Mouse (Mus musculus) c-Kit-positive CD71-positive TER-119-positive erythroid progenitor cells, embryonic 14.5 days (primary cell): ENCODE measurements at regions not wholly inside any gene's neighbourhood (a gene's known extent, or its start where the extent isn't known, plus 50 kb on each side); places are given as distances from the start of the nearest gene placed in this dataset.
A peak's percentile ranks its signal among the peaks of the same experiment; 100 is the strongest.

Experiments
- DNase-seq: peaks from one replicate; pipeline ENCODE4 v3.0.0-alpha.2; 2013; ENCODE audit warnings: low spot score

GRCm38 (mm10) chr13:33721851-33722250 is 60.6 kb downstream of the Serpinb6d start:
- no peak for DNase-seq

DNA sequence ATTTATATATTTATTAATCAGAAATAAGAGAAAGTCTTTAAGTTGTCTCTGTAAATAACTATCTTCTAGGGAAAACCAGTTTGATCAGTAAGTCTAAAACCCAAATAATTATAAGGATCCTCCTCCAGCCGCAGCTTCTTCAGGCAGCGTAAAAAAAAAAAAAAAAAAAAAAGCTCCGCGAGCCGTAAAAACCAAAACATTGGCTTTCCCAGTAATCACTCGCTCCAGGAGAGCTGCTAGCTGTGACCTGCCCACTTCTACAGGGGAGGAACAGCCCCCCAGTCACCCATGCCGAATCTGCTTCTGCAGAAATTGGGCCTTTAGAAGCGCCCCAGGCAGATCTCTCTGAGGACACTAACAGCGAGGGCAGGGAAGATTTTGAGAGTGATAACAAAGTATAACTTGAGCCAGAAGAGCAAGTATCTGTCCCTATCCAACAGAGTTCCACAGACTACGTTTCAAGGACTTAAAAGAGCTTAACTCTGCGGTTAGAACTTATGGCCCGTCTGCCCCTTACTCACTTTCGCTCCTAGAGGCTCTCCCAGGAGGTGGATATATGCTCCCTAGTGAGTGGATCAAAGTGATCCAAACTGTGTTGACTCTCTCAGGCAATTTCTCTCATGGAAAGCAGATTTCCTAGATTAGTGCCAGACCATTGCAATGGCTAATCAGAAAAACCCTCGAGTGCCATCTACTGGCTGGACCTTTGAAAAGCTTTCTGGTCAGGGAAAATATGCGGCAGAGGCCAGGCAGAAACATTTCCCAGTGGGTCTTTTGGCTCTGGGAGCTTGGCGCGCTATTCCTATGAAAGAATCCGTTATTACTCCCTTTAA is 80.7 kb downstream of the Serpinb6e start:
- peak; percentile 4 for DNase-seq

DNA sequence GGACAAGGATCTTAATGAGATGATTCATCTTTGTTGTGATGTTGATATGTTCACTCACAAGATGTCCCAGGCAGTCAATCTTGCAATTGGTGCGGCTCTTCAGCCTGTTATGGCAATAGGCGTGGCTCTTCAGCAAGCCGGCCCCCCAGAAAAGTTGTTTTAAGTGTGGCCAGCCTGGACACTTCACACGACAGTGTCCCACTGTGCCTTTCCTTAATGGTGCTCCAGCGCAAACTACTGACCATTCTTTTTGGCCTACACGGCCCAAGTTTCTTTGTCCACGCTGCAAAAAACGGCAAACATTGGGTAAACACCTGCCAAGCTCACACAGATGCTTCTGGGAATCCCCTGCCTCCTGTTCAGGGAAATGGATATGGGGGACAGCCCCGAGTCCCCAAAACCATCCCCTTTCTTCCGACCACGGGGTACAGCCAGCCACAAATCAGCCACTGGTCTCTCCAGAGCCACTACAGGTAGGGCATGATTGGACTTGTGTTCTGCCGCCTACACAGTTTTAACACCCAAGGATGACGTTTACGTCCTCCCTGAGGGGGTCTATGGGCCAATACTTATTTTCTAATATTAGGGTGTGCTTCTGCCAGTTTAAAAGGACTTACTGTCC is 79.8 kb downstream of the Serpinb6e start:
- no peak for DNase-seq
